Mouse (Mus musculus) heart, embryonic 15.5 days (tissue): Measurements from ENCODE around the gene Klk1b5. TPM values are rescaled to one million over a fixed set of nuclear protein-coding genes. Genes with fewer than 3 reads are reported as not detected.
"Not testable (repeated sequence)": the region's sequence is repeated elsewhere in the genome, so short reads cannot be mapped to it uniquely, and the experiment has no call there.

Experiments used
- ATAC-seq: fragments of 200-750 bp; cut with Nextera tagmentation; replicated peaks from 2 replicates; pipeline ENCODE4 v1.8.0; 2017; ENCODE audit warnings: low read depth, moderate TSS enrichment; ENCODE audit not compliant: insufficient number of reproducible peaks, insufficient read depth, low FRiP score
- H3K27ac ChIP-seq: fragments of 300-500 bp; sonication (generic); 2 replicates; pipeline ENCODE4 v1.5.1; 2015; ENCODE audit warnings: mild to moderate bottlenecking, inconsistent platforms
- H3K27me3 ChIP-seq: fragments of 300-500 bp; sonication (generic); 2 replicates; pipeline ENCODE4 v1.6.1; 2015; ENCODE audit warnings: inconsistent platforms
- H3K36me3 ChIP-seq: fragments of 300-500 bp; sonication (generic); 2 replicates; pipeline ENCODE4 v1.6.1; 2015; ENCODE audit warnings: mild to moderate bottlenecking, inconsistent platforms
- H3K4me1 ChIP-seq: fragments of 300-500 bp; sonication (generic); replicated peaks from 2 replicates; pipeline ENCODE4 v1.6.1; 2015; ENCODE audit warnings: inconsistent platforms
- H3K4me2 ChIP-seq: fragments of 300-500 bp; sonication (generic); 2 replicates; pipeline ENCODE4 v1.6.1; 2015; ENCODE audit warnings: inconsistent platforms, mild to moderate bottlenecking, moderate library complexity
- H3K4me3 ChIP-seq: fragments of 300-500 bp; sonication (generic); 2 replicates; pipeline ENCODE4 v1.5.1; 2015; ENCODE audit warnings: mild to moderate bottlenecking, inconsistent platforms
- H3K9ac ChIP-seq: fragments of 300-500 bp; sonication (generic); 2 replicates; pipeline ENCODE4 v1.6.1; 2015; ENCODE audit warnings: mild to moderate bottlenecking, inconsistent platforms
- H3K9me3 ChIP-seq: fragments of 300-500 bp; sonication (generic); replicated peaks from 2 replicates; pipeline ENCODE4 v1.6.1; 2016; ENCODE audit warnings: inconsistent platforms
- WGBS: fragments of 180-500 bp; shearing (Covaris S2); methylation state at CpG from one replicate; pipeline ENCODE4 v1.1.7; 2015; ENCODE audit warnings: mixed read lengths; 5-methylcytosine and 5-hydroxymethylcytosine counted together
- polyA plus RNA-seq: library from polyadenylated mRNA; unstranded; fragments of >200 nt; fragmentation: Nextera tagmentation; extraction: Ambion mirVana; gene quantifications from 2 replicates; pipeline ENCODE4 v1.2.1, GENCODE M21; 2015

Gene Klk1b5
- polyA plus RNA-seq, 1 experiment from 2014 or later, result not detected

GRCm38 (mm10) chr7:44239913-44240312, 24.2 kb downstream of the Klk1b5 start:
- Histone ChIP-seq H3K27ac (no peak overlapping the region), H3K27me3 (no peaks in the 10 kb centered on the region), H3K9ac (no peak overlapping the region), H3K9me3 (no peaks in the 10 kb centered on the region), H3K4me1 (no peaks in the 10 kb centered on the region), H3K4me2 (no peak overlapping the region), H3K36me3 (no peaks in the 10 kb centered on the region), H3K4me3 (no peak overlapping the region)
- WGBS, result 57% methylated on average over 2 of the region's 2 CpGs
- no peak for ATAC-seq

- Histone ChIP-seq H3K4me2 (no peak overlapping the region), H3K4me1 (peaks cover 5% of the 10 kb centered on the region; the same call in 1 of the 2 replicates), H3K27ac (no peak overlapping the region), H3K9ac (no peak overlapping the region), H3K36me3 (no peaks in the 10 kb centered on the region), H3K27me3 (no peaks in the 10 kb centered on the region), H3K4me3 (no peak overlapping the region), H3K9me3 (no peaks in the 10 kb centered on the region)
- 35% methylated on average over 1 of the region's 1 CpGs for WGBS
- no peak for ATAC-seq
Observed at GRCm38 (mm10) chr7:44240712-44241111, 25.0 kb downstream of the Klk1b5 start.

- WGBS, result 53% methylated on average over 2 of the region's 2 CpGs
- no peaks in the 10 kb centered on the region for H3K9me3 ChIP-seq
- no peak overlapping the region for H3K4me2 ChIP-seq
- no peak overlapping the region for H3K4me3 ChIP-seq
- ATAC-seq, result no peak
- no peak overlapping the region for H3K9ac ChIP-seq
- H3K4me1 ChIP-seq, result peaks cover 5% of the 10 kb centered on the region; the same call in 1 of the 2 replicates
- H3K27ac ChIP-seq, result no peak overlapping the region
- H3K27me3 ChIP-seq, result no peaks in the 10 kb centered on the region
- H3K36me3 ChIP-seq, result no peaks in the 10 kb centered on the region
Observed at GRCm38 (mm10) chr7:44241163-44241562, 25.4 kb downstream of the Klk1b5 start.

- Histone ChIP-seq H3K9ac (no peak overlapping the region), H3K4me2 (no peak overlapping the region), H3K27me3 (no peaks in the 10 kb centered on the region), H3K4me1 (peaks cover 18% of the 10 kb centered on the region), H3K4me3 (no peak overlapping the region), H3K36me3 (peaks cover 4% of the 10 kb centered on the region), H3K9me3 (no peaks in the 10 kb centered on the region), H3K27ac (no peak overlapping the region)
- WGBS, result 68% methylated on average over 1 of the region's 1 CpGs
- no peak for ATAC-seq
Observed at GRCm38 (mm10) chr7:44244080-44244479, 28.3 kb downstream of the Klk1b5 start.

GRCm38 (mm10) chr7:44246055-44246983, 30.6 kb downstream of the Klk1b5 start, which contains the start of the genes 1700028J19Rik and 2410002F23Rik:
TSS of gene 1700028J19Rik (minus strand) at chr7:44246695.
TSS of gene 2410002F23Rik (plus strand) at chr7:44246722.
- Histone ChIP-seq H3K4me1 (peaks cover 19% of the 10 kb centered on the region), H3K27me3 (no peaks in the 10 kb centered on the region), H3K27ac (peak within 1 kb of the TSS; percentile 90), H3K4me3 (peak within 1 kb of the TSS; percentile 98), H3K9me3 (no peaks in the 10 kb centered on the region), H3K4me2 (peak within 1 kb of the TSS; percentile 77), H3K36me3 (peaks cover 22% of the 10 kb centered on the region), H3K9ac (peak within 1 kb of the TSS; percentile 86)
- ATAC-seq, result peak; percentile 86
- under 1% methylated on average over 62 of the region's 62 CpGs for WGBS

- peaks cover 22% of the 10 kb centered on the region for H3K36me3 ChIP-seq
- peak; percentile 20 for ATAC-seq
- no peaks in the 10 kb centered on the region for H3K9me3 ChIP-seq
- peaks cover 19% of the 10 kb centered on the region for H3K4me1 ChIP-seq
- H3K27me3 ChIP-seq, result no peaks in the 10 kb centered on the region
- peak overlapping the region; percentile 98 for H3K4me3 ChIP-seq
- peak overlapping the region; percentile 86 for H3K9ac ChIP-seq
- WGBS, result under 1% methylated on average over 23 of the region's 23 CpGs
- H3K27ac ChIP-seq, result peak overlapping the region; percentile 90
- peak overlapping the region; percentile 77 for H3K4me2 ChIP-seq
Observed at GRCm38 (mm10) chr7:44246984-44247470, 31.3 kb downstream of the Klk1b5 start.

- Histone ChIP-seq H3K9ac (peak overlapping the region; percentile 13; the same call in 1 of the 2 replicates), H3K9me3 (no peaks in the 10 kb centered on the region), H3K27ac (no peak overlapping the region), H3K4me1 (peaks cover 20% of the 10 kb centered on the region), H3K27me3 (no peaks in the 10 kb centered on the region), H3K4me2 (peak overlapping the region; percentile 77), H3K4me3 (peak overlapping the region; percentile 98), H3K36me3 (peaks cover 28% of the 10 kb centered on the region)
- no peak for ATAC-seq
- WGBS, result 93% methylated on average over 2 of the region's 2 CpGs
Observed at GRCm38 (mm10) chr7:44247971-44248370, 32.2 kb downstream of the Klk1b5 start.

- ATAC-seq, result no peak
- Histone ChIP-seq H3K9me3 (no peaks in the 10 kb centered on the region), H3K4me1 (peaks cover 22% of the 10 kb centered on the region), H3K4me3 (no peak overlapping the region), H3K36me3 (peaks cover 28% of the 10 kb centered on the region), H3K27ac (no peak overlapping the region), H3K4me2 (no peak overlapping the region), H3K27me3 (no peaks in the 10 kb centered on the region), H3K9ac (no peak overlapping the region)
- WGBS, result 92% methylated on average over 4 of the region's 4 CpGs
Observed at GRCm38 (mm10) chr7:44249248-44249647, 33.5 kb downstream of the Klk1b5 start.

- not testable (repeated sequence) for H3K27me3 ChIP-seq, H3K27ac ChIP-seq, ATAC-seq, H3K4me2 ChIP-seq, H3K9ac ChIP-seq, H3K4me3 ChIP-seq, H3K9me3 ChIP-seq
- H3K36me3 ChIP-seq, result peaks cover 28% of the 10 kb centered on the region
- WGBS, result 89% methylated on average over 17 of the region's 17 CpGs
- peaks cover 21% of the 10 kb centered on the region for H3K4me1 ChIP-seq
Observed at GRCm38 (mm10) chr7:44250732-44251275, 35.1 kb downstream of the Klk1b5 start.

GRCm38 (mm10) chr7:44253023-44253616, 37.4 kb downstream of the Klk1b5 start:
- Histone ChIP-seq H3K27me3 (no peaks in the 10 kb centered on the region), H3K4me1 (peaks cover 14% of the 10 kb centered on the region), H3K9ac (no peak overlapping the region), H3K4me2 (no peak overlapping the region), H3K36me3 (peaks cover 28% of the 10 kb centered on the region), H3K4me3 (no peak overlapping the region), H3K9me3 (no peaks in the 10 kb centered on the region), H3K27ac (no peak overlapping the region)
- no peak for ATAC-seq
- 63% methylated on average over 15 of the region's 15 CpGs for WGBS

GRCm38 (mm10) chr7:44254930-44255329, 39.2 kb downstream of the Klk1b5 start:
- no peak overlapping the region for H3K4me3 ChIP-seq
- H3K27ac ChIP-seq, result no peak overlapping the region
- ATAC-seq, result 0 out of 2 replicates have a peak, but pooled peaks have one; percentile 48
- no peak overlapping the region for H3K9ac ChIP-seq
- no peaks in the 10 kb centered on the region for H3K9me3 ChIP-seq
- peaks cover 16% of the 10 kb centered on the region for H3K36me3 ChIP-seq
- no peak overlapping the region for H3K4me2 ChIP-seq
- 39% methylated on average over 6 of the region's 6 CpGs for WGBS
- no peaks in the 10 kb centered on the region for H3K27me3 ChIP-seq
- H3K4me1 ChIP-seq, result peaks cover 8% of the 10 kb centered on the region
